Mouse (Mus musculus): ENCODE results near the gene Tmem246. TPM values are rescaled to one million over a fixed set of nuclear protein-coding genes. Genes with fewer than 3 reads are reported as not detected.
"Not testable (repeated sequence)": the region's sequence is repeated elsewhere in the genome, so short reads cannot be mapped to it uniquely, and the experiment has no call there.

Gene Tmem246
- polyA plus RNA-seq (2015; fragmentation: Nextera tagmentation; extraction: Ambion mirVana) = 49.9 and 55.8 TPM in 2 replicates

DNA sequence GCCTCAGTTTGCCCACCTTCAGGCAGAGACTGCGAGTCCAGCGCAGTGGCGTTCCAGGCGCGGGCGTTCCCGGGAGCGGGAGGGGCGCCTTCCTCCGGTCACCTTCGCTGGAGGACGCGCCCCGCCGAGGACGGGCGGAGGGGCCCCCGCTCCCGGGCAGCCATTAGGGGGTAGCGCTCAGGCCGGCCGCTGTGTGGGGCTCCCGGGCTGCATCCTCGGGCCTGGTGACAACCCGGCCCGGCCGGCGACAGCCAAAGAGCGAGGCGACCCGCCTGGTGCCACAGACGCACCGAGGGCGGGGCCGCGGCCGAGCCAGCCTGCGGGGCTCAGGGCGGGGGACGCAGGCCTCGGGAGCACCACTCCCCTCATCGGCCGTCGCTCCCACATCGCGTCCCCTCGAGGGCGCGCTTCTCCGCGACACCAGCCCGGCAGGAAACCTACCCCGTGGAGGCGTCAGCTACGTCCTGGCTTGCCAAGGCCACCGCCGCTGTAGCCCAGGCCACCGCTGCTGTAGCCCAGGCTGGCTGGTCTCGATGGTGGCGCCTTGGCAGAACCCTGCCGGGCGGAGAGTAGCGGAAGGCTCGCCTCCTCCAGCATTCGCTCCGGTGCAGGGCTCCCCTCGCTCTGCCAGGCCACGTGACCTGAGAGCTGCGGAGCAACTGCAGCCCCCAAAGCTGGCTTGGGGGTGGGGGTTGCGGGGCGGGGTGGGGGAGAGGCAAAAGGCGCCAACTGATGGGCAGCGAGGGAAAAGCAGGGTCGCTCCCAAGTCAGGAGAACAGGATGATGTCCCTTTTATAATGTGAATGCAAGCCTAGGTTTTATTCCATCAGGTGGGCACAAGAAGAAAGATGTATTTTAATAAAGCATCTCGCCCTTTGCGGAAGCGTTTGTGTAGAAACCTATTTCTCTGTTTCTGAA is at the start of gene Tmem246:
Tmem246 (minus strand) TSS at position 694 of the 918 bp plus-strand sequence.
- Histone ChIP-seq H3K9me3 (no peaks in the 10 kb centered on the region), H3K4me1 (peaks cover 10% of the 10 kb centered on the region), H3K36me3 (no peaks in the 10 kb centered on the region), H3K27me3 (no peaks in the 10 kb centered on the region), H3K4me3 (peak within 1 kb of the TSS; percentile 86), H3K27ac (replicated peaks) (peak within 1 kb of the TSS; percentile 83), H3K9ac (replicated peaks) (peak within 1 kb of the TSS; percentile 74), H3K4me2 (replicated peaks) (peak within 1 kb of the TSS; percentile 89)
- WGBS = under 1% methylated on average over 77 of the region's 77 CpGs
- ATAC-seq (replicated peaks) = peak; percentile 96

DNA sequence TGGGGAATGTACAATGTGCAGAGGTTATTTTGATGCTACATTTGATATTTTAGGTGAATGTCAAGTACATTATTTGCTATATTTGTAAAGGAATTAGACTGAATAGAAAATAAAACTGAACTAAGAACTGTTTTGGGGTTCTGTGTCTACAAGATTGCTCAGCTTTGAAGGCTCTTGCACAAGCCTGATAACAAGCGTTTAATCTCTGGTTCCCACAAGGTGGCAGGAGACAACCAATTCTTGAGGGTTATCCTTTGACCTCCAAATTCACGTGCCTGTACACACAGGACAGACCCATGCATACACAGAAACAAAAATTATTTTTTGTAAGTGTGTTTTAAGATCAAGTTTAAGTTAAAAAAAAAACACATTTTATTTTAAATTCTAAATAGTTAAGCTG is 42.2 kb upstream of the Tmem246 start:
- Histone ChIP-seq H3K4me1 (no peaks in the 10 kb centered on the region), H3K4me2 (replicated peaks) (no peak overlapping the region), H3K27me3 (no peaks in the 10 kb centered on the region), H3K27ac (replicated peaks) (no peak overlapping the region), H3K36me3 (peaks cover 78% of the 10 kb centered on the region), H3K9ac (replicated peaks) (no peak overlapping the region), H3K4me3 (no peak overlapping the region), H3K9me3 (no peaks in the 10 kb centered on the region)
- WGBS = 67% methylated on average over 2 of the region's 2 CpGs
- no peak for ATAC-seq (replicated peaks)

DNA sequence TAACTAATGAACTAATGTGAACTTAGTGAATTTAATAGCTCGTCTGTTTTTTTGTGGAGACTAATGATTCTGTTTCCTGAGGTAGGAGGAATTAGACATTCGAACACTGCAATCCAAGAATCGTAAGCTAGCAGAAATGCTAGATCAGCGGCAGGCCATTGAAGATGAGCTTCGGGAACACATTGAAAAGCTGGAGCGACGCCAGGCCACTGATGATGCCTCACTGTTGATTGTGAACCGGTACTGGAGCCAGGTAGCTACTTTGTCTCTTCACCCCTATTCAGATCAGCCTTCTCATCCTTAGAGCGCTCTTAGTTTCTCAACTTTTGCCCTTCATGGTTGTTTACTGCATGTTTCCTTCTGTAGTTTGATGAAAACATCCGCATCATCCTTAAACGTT is 40.1 kb upstream of the Tmem246 start:
- ATAC-seq (replicated peaks) = no peak
- H3K27ac ChIP-seq (replicated peaks) = no peak overlapping the region
- no peak overlapping the region for H3K9ac ChIP-seq (replicated peaks)
- peaks cover 70% of the 10 kb centered on the region for H3K36me3 ChIP-seq
- WGBS = 90% methylated on average over 11 of the region's 11 CpGs
- no peak overlapping the region for H3K4me2 ChIP-seq (replicated peaks)
- H3K4me1 ChIP-seq = peaks cover 15% of the 10 kb centered on the region
- H3K27me3 ChIP-seq = no peaks in the 10 kb centered on the region
- no peak overlapping the region for H3K4me3 ChIP-seq
- no peaks in the 10 kb centered on the region for H3K9me3 ChIP-seq

DNA sequence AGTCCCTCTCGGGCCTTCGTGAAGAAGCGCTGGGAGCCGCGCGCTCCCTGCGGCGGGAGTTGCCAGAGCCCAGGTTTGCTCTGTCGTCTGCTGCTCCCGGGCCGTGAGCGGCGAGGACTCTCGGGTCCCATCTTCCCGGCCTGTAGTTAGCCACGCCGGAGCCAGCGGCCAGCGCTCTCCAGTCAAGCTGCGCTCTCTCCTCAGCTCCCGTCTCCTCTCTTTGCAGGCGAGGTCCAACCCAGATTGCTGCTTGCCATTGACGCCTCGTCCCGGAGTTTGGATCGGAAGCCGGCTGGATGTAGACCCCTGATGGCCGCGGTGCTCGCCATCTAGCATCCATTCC is 34.4 kb upstream of the Tmem246 start:
- H3K36me3 ChIP-seq = peaks cover 30% of the 10 kb centered on the region
- no peaks in the 10 kb centered on the region for H3K9me3 ChIP-seq
- peak; percentile 79; the same call in 1 of the 2 replicates for ATAC-seq (replicated peaks)
- H3K4me2 ChIP-seq (replicated peaks) = peak overlapping the region; percentile 75
- H3K4me1 ChIP-seq = peaks cover 19% of the 10 kb centered on the region
- peak overlapping the region; percentile 89 for H3K27ac ChIP-seq (replicated peaks)
- peak overlapping the region; percentile 74 for H3K9ac ChIP-seq (replicated peaks)
- no peaks in the 10 kb centered on the region for H3K27me3 ChIP-seq
- peak overlapping the region; percentile 65 for H3K4me3 ChIP-seq
- under 1% methylated on average over 30 of the region's 30 CpGs for WGBS

DNA sequence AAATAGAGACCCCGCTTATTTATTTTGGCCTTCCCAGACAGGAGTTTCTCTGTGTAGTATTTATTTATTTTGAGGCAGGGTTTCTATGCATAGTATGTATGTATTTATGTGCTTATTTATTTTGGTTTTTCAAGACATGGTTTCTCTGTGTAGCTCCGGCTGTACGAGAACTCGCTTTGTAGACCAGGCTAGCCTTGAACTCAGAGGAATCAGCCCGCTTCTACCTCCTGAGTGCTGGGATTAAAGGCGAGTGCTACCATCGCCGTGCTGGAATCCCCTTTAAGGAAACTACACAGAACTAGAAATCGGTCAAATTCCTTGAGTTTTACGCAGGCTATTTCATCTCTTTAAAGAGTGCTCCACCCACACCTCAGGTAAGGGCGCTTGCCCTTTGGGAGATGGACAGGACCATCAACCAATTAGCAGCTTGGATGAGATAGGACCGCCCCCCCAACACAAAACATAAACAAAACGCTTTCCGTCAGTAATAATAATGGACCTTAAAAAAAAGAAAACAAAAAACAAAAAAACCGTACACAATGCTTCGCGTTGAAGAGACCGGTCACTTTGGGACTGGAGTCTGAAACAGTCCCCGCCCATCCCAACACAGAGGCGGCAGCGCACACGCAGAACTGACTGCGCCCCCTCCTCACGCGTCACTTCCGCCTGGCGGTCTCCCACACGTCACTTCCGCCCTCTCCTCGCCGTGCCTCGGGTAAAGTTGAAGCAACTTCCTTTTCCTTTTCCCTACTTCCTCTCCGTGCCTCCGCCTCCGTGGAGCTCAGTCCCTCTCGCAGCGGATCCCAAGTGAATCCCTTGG is 33.9 kb upstream of the Tmem246 start, which contains the start of gene Rnf20:
Rnf20 (plus strand) TSS at position 688 of the 820 bp plus-strand sequence.
- peak within 1 kb of the TSS; percentile 65 for H3K4me3 ChIP-seq
- H3K4me2 ChIP-seq (replicated peaks) = peak within 1 kb of the TSS; percentile 75
- peak within 1 kb of the TSS; percentile 74 for H3K9ac ChIP-seq (replicated peaks)
- ATAC-seq (replicated peaks) = peak; percentile 98
- no peaks in the 10 kb centered on the region for H3K9me3 ChIP-seq
- peaks cover 24% of the 10 kb centered on the region for H3K36me3 ChIP-seq
- peak within 1 kb of the TSS; percentile 89 for H3K27ac ChIP-seq (replicated peaks)
- 3% methylated on average over 37 of the region's 37 CpGs for WGBS
- H3K4me1 ChIP-seq = peaks cover 19% of the 10 kb centered on the region
- no peaks in the 10 kb centered on the region for H3K27me3 ChIP-seq

DNA sequence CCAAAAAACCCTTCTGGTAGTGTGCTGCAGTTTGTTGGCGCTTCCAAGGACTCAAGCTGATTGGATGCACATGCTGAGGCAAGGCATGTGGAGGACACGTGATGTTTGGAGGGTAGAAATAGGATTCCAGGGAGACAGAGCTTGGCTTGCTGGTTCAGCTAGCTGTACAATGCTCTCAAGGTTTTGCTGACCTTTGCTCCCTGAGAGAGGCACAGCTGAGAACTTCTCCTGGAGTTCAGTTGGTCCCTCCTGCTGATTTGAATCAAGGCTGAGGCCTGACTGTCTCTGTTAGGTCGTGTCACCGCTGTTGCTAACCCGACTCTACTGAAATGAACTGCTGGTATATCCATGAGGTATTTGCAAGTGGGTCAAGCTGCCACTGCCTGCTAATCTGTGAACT is 31.3 kb upstream of the Tmem246 start:
- no peak overlapping the region for H3K4me3 ChIP-seq
- ATAC-seq (replicated peaks) = no peak
- no peaks in the 10 kb centered on the region for H3K36me3 ChIP-seq
- no peaks in the 10 kb centered on the region for H3K27me3 ChIP-seq
- no peak overlapping the region for H3K9ac ChIP-seq (replicated peaks)
- peaks cover 13% of the 10 kb centered on the region for H3K4me1 ChIP-seq
- H3K27ac ChIP-seq (replicated peaks) = no peak overlapping the region
- WGBS = 83% methylated on average over 5 of the region's 5 CpGs
- H3K4me2 ChIP-seq (replicated peaks) = no peak overlapping the region
- no peaks in the 10 kb centered on the region for H3K9me3 ChIP-seq

DNA sequence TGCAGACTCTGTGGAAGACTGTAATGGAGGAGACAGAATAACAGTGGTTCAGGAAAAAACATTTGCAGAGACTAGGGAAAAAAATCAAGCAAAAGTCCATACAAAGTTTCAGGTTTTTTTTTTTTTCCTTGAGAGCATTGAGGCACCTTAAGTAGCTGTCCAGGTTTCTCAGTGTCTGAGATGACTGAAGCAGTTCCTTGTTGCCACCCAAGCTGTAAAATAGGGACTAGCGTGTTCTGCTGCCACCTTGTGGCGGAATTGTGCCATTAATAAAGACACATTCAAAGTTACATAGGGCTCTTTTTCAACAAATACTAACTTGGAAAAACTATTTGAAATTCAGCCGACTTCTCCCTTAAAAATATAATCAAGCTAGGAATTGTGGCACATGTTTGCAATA is 29.3 kb upstream of the Tmem246 start:
- 2% methylated on average over 3 of the region's 3 CpGs for WGBS
- no peaks in the 10 kb centered on the region for H3K36me3 ChIP-seq
- no peak overlapping the region for H3K9ac ChIP-seq (replicated peaks)
- H3K27me3 ChIP-seq = no peaks in the 10 kb centered on the region
- H3K9me3 ChIP-seq = no peaks in the 10 kb centered on the region
- no peak for ATAC-seq (replicated peaks)
- H3K4me1 ChIP-seq = no peaks in the 10 kb centered on the region; the same call in 1 of the 2 replicates
- no peak overlapping the region for H3K4me2 ChIP-seq (replicated peaks)
- H3K4me3 ChIP-seq = no peak overlapping the region
- no peak overlapping the region for H3K27ac ChIP-seq (replicated peaks)

DNA sequence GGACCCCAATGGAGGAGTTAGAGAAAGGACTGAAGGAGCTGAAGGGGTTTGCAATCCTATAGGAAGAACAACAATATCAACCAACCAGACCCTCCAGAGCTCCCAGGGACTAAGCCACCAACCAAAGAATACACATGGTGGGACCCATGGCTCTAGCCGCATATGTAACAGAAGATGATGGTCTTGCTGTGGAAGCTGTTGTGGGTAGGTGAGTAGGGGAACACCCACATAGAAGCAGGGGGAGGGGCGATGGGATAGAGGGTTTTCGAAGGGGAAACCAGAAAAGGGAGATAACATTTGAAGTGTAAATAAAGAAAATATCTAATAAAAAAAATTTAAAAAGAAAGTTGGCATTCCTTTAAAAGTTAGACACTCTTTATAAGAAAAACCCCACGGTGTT is 27.3 kb upstream of the Tmem246 start:
- H3K9me3 ChIP-seq; H3K4me2 ChIP-seq (replicated peaks); H3K36me3 ChIP-seq; H3K4me3 ChIP-seq; H3K4me1 ChIP-seq; H3K27ac ChIP-seq (replicated peaks); H3K9ac ChIP-seq (replicated peaks); H3K27me3 ChIP-seq; ATAC-seq (replicated peaks): not testable (repeated sequence)
- WGBS = 94% methylated on average over 4 of the region's 4 CpGs

DNA sequence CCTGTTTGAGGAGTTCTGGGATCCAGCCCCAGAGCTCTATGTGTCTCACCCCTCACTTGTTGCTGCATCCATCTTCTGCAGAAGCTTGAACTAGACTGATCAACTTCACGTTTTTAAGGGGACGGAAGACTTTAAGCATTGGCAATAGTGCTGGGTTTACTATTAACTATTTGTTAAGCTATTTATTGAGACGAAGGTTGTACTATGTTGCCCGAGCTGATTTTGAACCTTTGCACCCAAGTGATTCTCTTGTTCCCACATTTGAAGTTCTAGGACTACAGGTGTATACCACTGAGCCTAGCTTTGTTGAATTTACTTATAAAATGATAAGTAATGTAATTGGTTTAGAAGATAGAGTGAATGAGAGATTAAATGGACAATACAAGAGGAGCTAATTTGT is 26.2 kb upstream of the Tmem246 start:
- Histone ChIP-seq H3K4me1 (no peaks in the 10 kb centered on the region), H3K4me2 (replicated peaks) (no peak overlapping the region), H3K4me3 (no peak overlapping the region), H3K27me3 (no peaks in the 10 kb centered on the region), H3K27ac (replicated peaks) (no peak overlapping the region), H3K9me3 (no peaks in the 10 kb centered on the region), H3K36me3 (no peaks in the 10 kb centered on the region), H3K9ac (replicated peaks) (no peak overlapping the region)
- ATAC-seq (replicated peaks) = no peak
- 87% methylated on average over 4 of the region's 4 CpGs for whole genome bisulfite sequencing

DNA sequence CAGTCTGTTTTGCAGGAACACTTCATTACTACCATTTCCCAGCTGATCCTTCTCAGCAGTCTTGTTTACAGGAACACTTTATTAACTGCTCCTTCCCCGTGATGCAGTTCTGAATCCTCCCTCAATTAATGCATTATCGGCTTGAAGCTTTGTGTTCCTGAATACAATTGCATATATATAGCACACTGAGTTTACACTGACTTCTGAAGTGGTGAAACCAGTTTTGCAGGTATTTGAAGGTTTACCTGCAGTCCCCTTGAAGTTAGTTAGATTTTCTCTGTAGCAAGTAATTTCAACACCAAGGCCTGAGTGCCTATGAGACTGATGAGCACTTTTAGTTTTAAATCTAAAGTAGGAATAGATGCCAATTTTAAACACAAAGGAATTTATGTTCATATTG is 24.6 kb upstream of the Tmem246 start:
- Histone ChIP-seq H3K27me3 (no peaks in the 10 kb centered on the region), H3K9me3 (no peaks in the 10 kb centered on the region), H3K4me1 (no peaks in the 10 kb centered on the region), H3K4me3 (no peak overlapping the region), H3K27ac (replicated peaks) (no peak overlapping the region), H3K9ac (replicated peaks) (no peak overlapping the region), H3K36me3 (no peaks in the 10 kb centered on the region), H3K4me2 (replicated peaks) (no peak overlapping the region)
- no peak for ATAC-seq (replicated peaks)
- WGBS = 82% methylated on average over 2 of the region's 2 CpGs

DNA sequence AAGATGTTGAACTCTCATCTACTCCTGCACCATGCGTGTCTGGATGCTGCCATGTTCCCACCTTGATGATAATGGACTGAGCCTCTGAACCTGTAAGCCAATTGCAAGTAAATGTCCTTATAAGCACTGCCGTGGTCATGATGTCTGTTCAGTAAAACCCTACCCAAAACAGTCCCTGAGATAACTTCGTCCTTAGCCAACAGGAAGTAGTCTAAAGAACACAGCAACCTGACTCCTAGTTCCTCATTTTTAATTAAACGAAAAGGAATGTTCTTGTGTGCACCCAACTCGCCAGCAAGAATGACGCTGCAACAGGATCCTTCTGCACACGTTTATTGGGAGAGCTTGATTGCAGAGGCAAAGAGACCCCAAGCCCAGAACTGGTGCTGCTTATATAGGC is 22.2 kb upstream of the Tmem246 start:
- 96% methylated on average over 7 of the region's 7 CpGs for WGBS
- not testable (repeated sequence) for H3K4me1 ChIP-seq; H3K9me3 ChIP-seq; H3K36me3 ChIP-seq; H3K4me2 ChIP-seq (replicated peaks); ATAC-seq (replicated peaks); H3K4me3 ChIP-seq; H3K27me3 ChIP-seq; H3K27ac ChIP-seq (replicated peaks); H3K9ac ChIP-seq (replicated peaks)

DNA sequence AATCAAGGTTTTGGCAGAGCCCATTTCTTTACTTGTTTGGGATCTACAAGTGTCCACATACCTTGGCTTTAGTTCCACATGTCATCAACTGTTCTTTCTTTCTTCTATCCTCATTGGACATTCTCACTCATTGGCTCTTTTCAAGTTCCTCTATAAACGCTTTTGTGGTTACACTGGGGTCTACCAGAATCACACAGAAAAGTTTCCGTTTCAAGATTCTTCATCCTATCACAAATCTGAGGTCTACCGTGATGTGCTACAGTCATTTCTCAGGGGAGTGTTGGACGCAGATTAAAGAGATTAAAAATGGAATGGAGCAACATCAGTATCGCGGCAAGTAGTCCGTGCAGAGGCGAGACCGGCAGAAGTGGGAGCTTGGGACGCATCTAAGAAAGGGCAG is 19.2 kb upstream of the Tmem246 start:
- no peak for ATAC-seq (replicated peaks)
- no peak overlapping the region for H3K9ac ChIP-seq (replicated peaks)
- no peak overlapping the region for H3K27ac ChIP-seq (replicated peaks)
- H3K4me2 ChIP-seq (replicated peaks) = no peak overlapping the region
- H3K4me1 ChIP-seq = no peaks in the 10 kb centered on the region
- H3K27me3 ChIP-seq = no peaks in the 10 kb centered on the region
- no peaks in the 10 kb centered on the region for H3K36me3 ChIP-seq
- no peaks in the 10 kb centered on the region for H3K9me3 ChIP-seq
- no peak overlapping the region for H3K4me3 ChIP-seq
- WGBS = 95% methylated on average over 10 of the region's 10 CpGs

Data from forebrain, embryonic 15.5 days (tissue).